Mouse (Mus musculus): Measurements from ENCODE around the gene Rnf41. TPM values are rescaled to one million over a fixed set of nuclear protein-coding genes. Genes with fewer than 3 reads are reported as not detected.

Gene Rnf41
- polyA plus RNA-seq, 1 experiment from 2014 or later, result 14.2 TPM

GRCm38 (mm10) chr10:128458348-128458718, 46.9 kb downstream of the Rnf41 start:
- H3K9ac ChIP-seq, result peak overlapping the region; percentile 97
- peak; percentile 59 for ATAC-seq
- peaks cover 24% of the 10 kb centered on the region for H3K36me3 ChIP-seq
- under 1% methylated on average over 29 of the region's 29 CpGs for WGBS (ENCODE audit: insufficient replicate concordance)
- H3K4me3 ChIP-seq, result peak overlapping the region; percentile 97
- H3K4me2 ChIP-seq, result peak overlapping the region; percentile 93
- H3K9me3 ChIP-seq (replicated peaks), result no peaks in the 10 kb centered on the region
- H3K27ac ChIP-seq, result peak overlapping the region; percentile 97
- peaks cover 26% of the 10 kb centered on the region for H3K4me1 ChIP-seq
- no peaks in the 10 kb centered on the region for H3K27me3 ChIP-seq (replicated peaks)

GRCm38 (mm10) chr10:128458719-128459408, 47.4 kb downstream of the Rnf41 start, which contains the start of gene Smarcc2:
Smarcc2 (plus strand) TSS chr10:128459248.
- Histone ChIP-seq H3K4me1 (peaks cover 26% of the 10 kb centered on the region), H3K27ac (peak within 1 kb of the TSS; percentile 97), H3K4me3 (peak within 1 kb of the TSS; percentile 97), H3K36me3 (peaks cover 30% of the 10 kb centered on the region), H3K9ac (peak within 1 kb of the TSS; percentile 97), H3K9me3 (replicated peaks) (no peaks in the 10 kb centered on the region), H3K4me2 (peak within 1 kb of the TSS; percentile 93), H3K27me3 (replicated peaks) (no peaks in the 10 kb centered on the region)
- WGBS (ENCODE audit: insufficient replicate concordance), result 2% methylated on average over 81 of the region's 86 CpGs
- peak; percentile 85 for ATAC-seq

GRCm38 (mm10) chr10:128459409-128460269, 48.2 kb downstream of the Rnf41 start:
- WGBS (ENCODE audit: insufficient replicate concordance), result 1% methylated on average over 54 of the region's 67 CpGs
- peak overlapping the region; percentile 97 for H3K27ac ChIP-seq
- peaks cover 26% of the 10 kb centered on the region for H3K4me1 ChIP-seq
- H3K27me3 ChIP-seq (replicated peaks), result no peaks in the 10 kb centered on the region
- H3K4me2 ChIP-seq, result peak overlapping the region; percentile 89
- H3K9me3 ChIP-seq (replicated peaks), result no peaks in the 10 kb centered on the region
- H3K4me3 ChIP-seq, result peak overlapping the region; percentile 97
- H3K36me3 ChIP-seq, result peaks cover 38% of the 10 kb centered on the region
- peak; percentile 82 for ATAC-seq
- H3K9ac ChIP-seq, result peak overlapping the region; percentile 97

GRCm38 (mm10) chr10:128460270-128460630, 48.8 kb downstream of the Rnf41 start:
- Histone ChIP-seq H3K36me3 (peaks cover 44% of the 10 kb centered on the region), H3K4me3 (peak overlapping the region; percentile 97), H3K27ac (peak overlapping the region; percentile 97), H3K9ac (peak overlapping the region; percentile 97), H3K4me2 (peak overlapping the region; percentile 89), H3K4me1 (peaks cover 26% of the 10 kb centered on the region), H3K9me3 (replicated peaks) (no peaks in the 10 kb centered on the region), H3K27me3 (replicated peaks) (no peaks in the 10 kb centered on the region)
- no peak for ATAC-seq
- 31% methylated on average over 5 of the region's 5 CpGs for WGBS (ENCODE audit: insufficient replicate concordance)

- Histone ChIP-seq H3K9me3 (replicated peaks) (no peaks in the 10 kb centered on the region), H3K4me2 (no peak overlapping the region), H3K4me3 (no peak overlapping the region), H3K36me3 (peaks cover 92% of the 10 kb centered on the region), H3K4me1 (no peaks in the 10 kb centered on the region), H3K27ac (no peak overlapping the region), H3K27me3 (replicated peaks) (no peaks in the 10 kb centered on the region), H3K9ac (no peak overlapping the region)
- 85% methylated on average over 12 of the region's 12 CpGs for WGBS (ENCODE audit: insufficient replicate concordance)
- no peak for ATAC-seq
These were observed 62.9 kb downstream of the Rnf41 start for GRCm38 (mm10) chr10:128474366-128474765.

- no peak for ATAC-seq
- 78% methylated on average over 7 of the region's 7 CpGs for WGBS (ENCODE audit: insufficient replicate concordance)
These were observed 74.9 kb downstream of the Rnf41 start for GRCm38 (mm10) chr10:128486370-128486769.

GRCm38 (mm10) chr10:128487861-128488712, 76.6 kb downstream of the Rnf41 start:
- Histone ChIP-seq H3K4me1 (peaks cover 35% of the 10 kb centered on the region), H3K27me3 (replicated peaks) (no peaks in the 10 kb centered on the region), H3K9me3 (replicated peaks) (no peaks in the 10 kb centered on the region), H3K4me3 (no peak overlapping the region), H3K9ac (no peak overlapping the region), H3K36me3 (peaks cover 91% of the 10 kb centered on the region), H3K4me2 (no peak overlapping the region), H3K27ac (no peak overlapping the region)
- 90% methylated on average over 22 of the region's 22 CpGs for WGBS (ENCODE audit: insufficient replicate concordance)
- ATAC-seq, result no peak

More at GRCm38 (mm10) chr10:128486370-128486769, 74.9 kb downstream of the Rnf41 start:
- Histone ChIP-seq H3K27me3 (replicated peaks) (no peaks in the 10 kb centered on the region), H3K4me3 (no peak overlapping the region), H3K9me3 (replicated peaks) (no peaks in the 10 kb centered on the region), H3K27ac (no peak overlapping the region), H3K4me2 (no peak overlapping the region), H3K9ac (no peak overlapping the region), H3K36me3 (peaks cover 97% of the 10 kb centered on the region), H3K4me1 (peaks cover 20% of the 10 kb centered on the region)

GRCm38 (mm10) chr10:128488776-128489175, 77.3 kb downstream of the Rnf41 start:
- H3K36me3 ChIP-seq, result peaks cover 84% of the 10 kb centered on the region

GRCm38 (mm10) chr10:128489380-128489779, 77.9 kb downstream of the Rnf41 start:
- H3K4me2 ChIP-seq, result no peak overlapping the region
- peaks cover 35% of the 10 kb centered on the region for H3K4me1 ChIP-seq
- 56% methylated on average over 5 of the region's 5 CpGs for WGBS (ENCODE audit: insufficient replicate concordance)
- peaks cover 78% of the 10 kb centered on the region for H3K36me3 ChIP-seq
- H3K9ac ChIP-seq, result no peak overlapping the region
- H3K27ac ChIP-seq, result no peak overlapping the region
- ATAC-seq, result no peak
- no peaks in the 10 kb centered on the region for H3K27me3 ChIP-seq (replicated peaks)
- no peak overlapping the region for H3K4me3 ChIP-seq
- no peaks in the 10 kb centered on the region for H3K9me3 ChIP-seq (replicated peaks)

More at GRCm38 (mm10) chr10:128488776-128489175, 77.3 kb downstream of the Rnf41 start:
- H3K4me2 ChIP-seq, result no peak overlapping the region
- H3K4me3 ChIP-seq, result no peak overlapping the region
- no peak overlapping the region for H3K9ac ChIP-seq
- H3K9me3 ChIP-seq (replicated peaks), result no peaks in the 10 kb centered on the region
- H3K27me3 ChIP-seq (replicated peaks), result no peaks in the 10 kb centered on the region
- peaks cover 35% of the 10 kb centered on the region for H3K4me1 ChIP-seq
- no peak for ATAC-seq
- WGBS (ENCODE audit: insufficient replicate concordance), result 79% methylated on average over 4 of the region's 4 CpGs
- no peak overlapping the region for H3K27ac ChIP-seq

- Histone ChIP-seq H3K9me3 (replicated peaks) (no peaks in the 10 kb centered on the region), H3K36me3 (peaks cover 74% of the 10 kb centered on the region), H3K4me3 (no peak overlapping the region), H3K4me2 (no peak overlapping the region), H3K9ac (no peak overlapping the region; the same call in 1 of the 2 replicates), H3K4me1 (peaks cover 39% of the 10 kb centered on the region), H3K27ac (peak overlapping the region; percentile 61; the same call in 1 of the 2 replicates), H3K27me3 (replicated peaks) (no peaks in the 10 kb centered on the region)
- 68% methylated on average over 4 of the region's 4 CpGs for WGBS (ENCODE audit: insufficient replicate concordance)
- no peak for ATAC-seq
These were observed 78.3 kb downstream of the Rnf41 start for GRCm38 (mm10) chr10:128489785-128490184.

GRCm38 (mm10) chr10:128490232-128490631, 78.8 kb downstream of the Rnf41 start:
- ATAC-seq, result no peak
- WGBS (ENCODE audit: insufficient replicate concordance), result 76% methylated on average over 5 of the region's 5 CpGs
- Histone ChIP-seq H3K4me2 (no peak overlapping the region), H3K9ac (no peak overlapping the region; the same call in 1 of the 2 replicates), H3K36me3 (peaks cover 70% of the 10 kb centered on the region), H3K27me3 (replicated peaks) (no peaks in the 10 kb centered on the region), H3K9me3 (replicated peaks) (no peaks in the 10 kb centered on the region), H3K4me3 (no peak overlapping the region), H3K27ac (peak overlapping the region; percentile 61; the same call in 1 of the 2 replicates), H3K4me1 (peaks cover 43% of the 10 kb centered on the region)

Data from liver, embryonic 12.5 days (tissue).